ENCODE assay signal across 14 mouse cellular contexts in the genomic region with DNA sequence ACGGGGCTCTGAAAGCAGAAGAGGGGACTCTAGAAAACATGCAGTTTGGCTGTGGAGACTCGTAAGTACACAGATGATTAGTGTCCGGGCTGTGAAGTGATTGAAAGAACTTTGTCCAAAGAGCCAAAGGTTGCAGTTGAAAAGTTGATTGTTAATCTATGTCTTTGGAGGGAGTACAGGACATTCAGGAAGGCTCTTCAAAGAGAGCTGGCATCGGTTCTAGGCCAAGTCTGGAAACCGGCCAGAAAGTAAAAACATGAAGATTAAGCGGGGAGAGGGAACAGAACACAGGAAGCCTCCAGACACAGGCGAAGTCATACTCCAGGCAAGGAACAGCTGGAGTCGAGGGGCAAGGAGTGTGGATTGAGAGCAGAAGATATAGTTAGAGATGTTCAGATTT. TPM values are rescaled to one million over a fixed set of nuclear protein-coding genes. Genes with fewer than 3 reads are reported as not detected.
A peak's percentile ranks its signal among the peaks of the same experiment; 100 is the strongest.
DNase-seq lines count a peak whose midpoint lies in the region; ATAC-seq lines count a peak whose summit lies in the region.
"Had no signal": no experiment of that assay in that cellular context is flagged by ENCODE, and none has a peak within 500 bp of the region (broad histone marks: within the 10 kb centered on the region; RNA-seq: fewer than 3 reads in every experiment).

No protein-coding gene starts in this region.

- no peak overlapping the region for H3K9ac ChIP-seq in heart, embryonic 12.5 days
- H3K9ac ChIP-seq in liver, embryonic 16.5 days (ENCODE audit: low read depth, low read length), result no peak overlapping the region
- no peak overlapping the region for H3K9ac ChIP-seq in midbrain, embryonic 16.5 days (ENCODE audit: low read depth, low read length)
- H3K9ac ChIP-seq: neural tube, embryonic 12.5 days had no signal

- WGBS in heart, embryonic 12.5 days, result 48% methylated on average over 8 of the region's 8 CpGs
- WGBS in liver, embryonic 16.5 days (ENCODE audit: insufficient replicate concordance), result 51% methylated on average over 8 of the region's 8 CpGs
- 69% methylated on average over 8 of the region's 8 CpGs for WGBS in midbrain, embryonic 16.5 days

- no peaks in the 10 kb centered on the region for H3K36me3 ChIP-seq in heart, embryonic 12.5 days
- no peaks in the 10 kb centered on the region for H3K36me3 ChIP-seq in liver, embryonic 16.5 days (ENCODE audit: control insufficient read depth, insufficient read depth)
- H3K36me3 ChIP-seq in midbrain, embryonic 16.5 days (ENCODE audit: control insufficient read depth, insufficient read depth, low read length), result no peaks in the 10 kb centered on the region
- H3K36me3 ChIP-seq: neural tube, embryonic 12.5 days had no signal

- peaks cover 39% of the 10 kb centered on the region for H3K4me1 ChIP-seq in heart, embryonic 12.5 days (replicated peaks)
- H3K4me1 ChIP-seq in liver, embryonic 16.5 days (ENCODE audit: control insufficient read depth, low read depth, low read length), result peaks cover 19% of the 10 kb centered on the region
- peaks cover 9% of the 10 kb centered on the region for H3K4me1 ChIP-seq in midbrain, embryonic 16.5 days (ENCODE audit: control insufficient read depth, insufficient read depth, low read length)

- no peaks in the 10 kb centered on the region for H3K27me3 ChIP-seq in heart, embryonic 12.5 days (replicated peaks)
- no peaks in the 10 kb centered on the region for H3K27me3 ChIP-seq in liver, embryonic 16.5 days (ENCODE audit: control insufficient read depth, insufficient read depth, low read depth, low read length)
- no peaks in the 10 kb centered on the region for H3K27me3 ChIP-seq in midbrain, embryonic 16.5 days (ENCODE audit: control insufficient read depth, insufficient read depth, low read depth, low read length)
- H3K27me3 ChIP-seq: neural tube, embryonic 12.5 days had no signal

- H3K4me2 ChIP-seq in heart, embryonic 12.5 days, result no peak overlapping the region
- H3K4me2 ChIP-seq in liver, embryonic 16.5 days (ENCODE audit: low read depth, low read length), result 0 out of 2 replicates have a peak overlapping the region, but pooled peaks have one; percentile 7
- H3K4me2 ChIP-seq in midbrain, embryonic 16.5 days (ENCODE audit: low read length), result no peak overlapping the region
- H3K4me2 ChIP-seq: neural tube, embryonic 12.5 days had no signal

- H3K9me3 ChIP-seq in heart, embryonic 12.5 days (replicated peaks), result no peaks in the 10 kb centered on the region
- H3K9me3 ChIP-seq in liver, embryonic 16.5 days (replicated peaks; ENCODE audit: control insufficient read depth, low read length), result no peaks in the 10 kb centered on the region
- H3K9me3 ChIP-seq in midbrain, embryonic 16.5 days (replicated peaks; ENCODE audit: control insufficient read depth, low read length, poor library complexity, severe bottlenecking), result no peaks in the 10 kb centered on the region
- H3K9me3 ChIP-seq: neural tube, embryonic 12.5 days had no signal

- no peak; the same call in 1 of the 2 replicates for ATAC-seq in heart, embryonic 12.5 days (ENCODE audit: insufficient number of reproducible peaks, low FRiP score)
- ATAC-seq in liver, embryonic 16.5 days (ENCODE audit: low read depth), result peak; percentile 55
- no peak for ATAC-seq in midbrain, embryonic 16.5 days
- ATAC-seq: hindbrain, postnatal 0 days had no signal

- H3K4me3 ChIP-seq in heart, embryonic 12.5 days, result no peak overlapping the region
- H3K4me3 ChIP-seq in liver, embryonic 16.5 days (ENCODE audit: low read depth, low read length), result no peak overlapping the region
- H3K4me3 ChIP-seq in midbrain, embryonic 16.5 days (ENCODE audit: low read depth, low read length), result no peak overlapping the region
- H3K4me3 ChIP-seq: erythroblast, embryonic 14.5 days; gastrocnemius, adult 2 months; left cerebral cortex, adult 2 months; neural tube, embryonic 12.5 days had no signal

- no peak overlapping the region for H3K27ac ChIP-seq in heart, embryonic 12.5 days (ENCODE audit: poor library complexity, severe bottlenecking)
- H3K27ac ChIP-seq in liver, embryonic 16.5 days (ENCODE audit: low read length), result peak overlapping the region; percentile 71
- no peak overlapping the region for H3K27ac ChIP-seq in midbrain, embryonic 16.5 days (ENCODE audit: low read length)
- H3K27ac ChIP-seq: gastrocnemius, adult 2 months; hindbrain, postnatal 0 days; left cerebral cortex, adult 2 months; neural tube, embryonic 12.5 days had no signal

- peak; percentile 64 to 71 for DNase-seq in heart, adult 18-20 months
- peak; percentile 51 for DNase-seq in urinary bladder, postnatal 14 days (ENCODE audit: low spot score)
- no peak for DNase-seq in urinary bladder, postnatal 25 days (ENCODE audit: low spot score)
- no peak for DNase-seq in right cerebral cortex, postnatal 25 days
- DNase-seq in urinary bladder, adult 2 months (ENCODE audit: low spot score), result no peak
- DNase-seq: gastrocnemius, adult 2 months; spleen, adult 18-20 months had no signal

RNA-seq across cellular contexts. Expression of a gene that starts 32.6 kb away (rescaled TPM):
- total RNA-seq in heart, adult 18-20 months (2021), result 10 to 100 TPM; 11.3 TPM
- 2.7 and 3.7 TPM in 2 replicates for polyA plus RNA-seq in heart, embryonic 12.5 days (2016; fragmentation: Nextera tagmentation; extraction: Ambion mirVana)
- 6.0 and 7.1 TPM in 2 replicates for polyA plus RNA-seq in liver, embryonic 16.5 days (2015; fragmentation: Nextera tagmentation; extraction: Ambion mirVana)
- 33.1 and 35.4 TPM in 2 replicates for polyA plus RNA-seq in urinary bladder, adult 2 months (2012; rRNA removed)
- polyA plus RNA-seq in midbrain, embryonic 16.5 days (2015; fragmentation: Nextera tagmentation; extraction: Ambion mirVana), result 6.6 and 6.9 TPM in 2 replicates

Comparison
In these comparisons a context has a peak if more than half of its experiments do, and no peak if none do; other contexts are left out.
1. DNase-seq: peak in heart, adult 18-20 months (2 of 2) and urinary bladder, postnatal 14 days (single experiment); none in urinary bladder, postnatal 25 days (single experiment), right cerebral cortex, postnatal 25 days (single experiment) and urinary bladder, adult 2 months (single experiment).